Mouse (Mus musculus) embryonic facial prominence, embryonic 15.5 days (tissue): ENCODE measurements at regions not wholly inside any gene's neighbourhood (a gene's known extent, or its start where the extent isn't known, plus 50 kb on each side); places are given as distances from the start of the nearest gene placed in this dataset.

ENCODE experiments used
- ATAC-seq: fragments of 200-750 bp; cut with Nextera tagmentation; 2 replicates; pipeline ENCODE4 v1.8.0; 2017; ENCODE audit warnings: low read depth, moderate TSS enrichment; ENCODE audit not compliant: insufficient number of reproducible peaks, low FRiP score, low TSS enrichment
- H3K27ac ChIP-seq: fragments of 300-500 bp; sonication (generic); replicated peaks from 2 replicates; pipeline ENCODE4 v1.5.1; 2015; ENCODE audit warnings: mild to moderate bottlenecking, inconsistent platforms
- H3K27me3 ChIP-seq: fragments of 300-500 bp; sonication (generic); 2 replicates; pipeline ENCODE4 v1.6.1; 2015; ENCODE audit warnings: inconsistent platforms
- H3K36me3 ChIP-seq: fragments of 300-500 bp; sonication (generic); 2 replicates; pipeline ENCODE4 v1.6.1; 2015; ENCODE audit warnings: mild to moderate bottlenecking, inconsistent platforms
- H3K4me1 ChIP-seq: fragments of 300-500 bp; sonication (generic); 2 replicates; pipeline ENCODE4 v1.6.1; 2015; ENCODE audit warnings: inconsistent platforms
- H3K4me2 ChIP-seq: fragments of 300-500 bp; sonication (generic); replicated peaks from 2 replicates; pipeline ENCODE4 v1.6.1; 2015; ENCODE audit warnings: mild to moderate bottlenecking, inconsistent platforms
- H3K4me3 ChIP-seq: fragments of 300-500 bp; sonication (generic); replicated peaks from 2 replicates; pipeline ENCODE4 v1.5.1; 2015; ENCODE audit warnings: mild to moderate bottlenecking, inconsistent platforms
- H3K9ac ChIP-seq: fragments of 300-500 bp; sonication (generic); 2 replicates; pipeline ENCODE4 v1.6.1; 2015; ENCODE audit warnings: inconsistent platforms
- H3K9me3 ChIP-seq: fragments of 300-500 bp; sonication (generic); replicated peaks from 2 replicates; pipeline ENCODE4 v1.6.1; 2016; ENCODE audit warnings: inconsistent platforms
- WGBS: fragments of 180-500 bp; shearing (Covaris S2); methylation state at CpG from one replicate; pipeline ENCODE4 v1.1.7; 2015; 5-methylcytosine and 5-hydroxymethylcytosine counted together

DNA sequence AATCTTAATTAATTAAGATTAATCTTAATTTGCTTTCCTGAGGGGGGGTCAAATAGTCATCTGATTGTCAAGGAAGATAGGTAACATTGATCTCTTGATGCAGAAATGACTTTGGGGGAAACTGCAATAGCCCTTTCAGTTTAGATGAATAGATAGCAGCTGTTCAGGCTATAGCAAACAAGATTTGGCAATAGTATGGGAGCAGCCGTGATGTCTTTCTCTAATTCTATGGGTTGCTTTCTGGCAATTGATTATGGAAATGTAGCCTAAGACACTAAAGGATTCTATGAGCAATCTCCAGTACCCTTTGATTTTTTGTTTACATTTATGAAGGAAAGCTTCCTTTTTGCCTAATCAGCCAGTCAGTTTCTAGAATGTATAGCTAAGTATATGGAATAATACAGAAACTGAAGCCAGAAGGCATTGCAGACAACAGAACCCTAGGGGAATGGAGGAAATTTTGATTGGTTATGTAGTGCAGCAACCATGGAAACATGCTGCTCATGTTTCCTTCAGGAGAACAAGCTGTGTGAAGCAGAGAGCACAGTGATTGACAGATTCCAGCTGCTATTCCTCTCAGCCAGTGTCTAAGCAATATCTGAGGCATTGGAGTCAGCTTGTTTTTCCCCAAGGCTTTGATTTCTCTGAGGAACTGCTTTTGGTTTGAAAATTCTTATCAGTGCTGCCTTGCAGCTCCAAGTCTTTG, 608.7 kb upstream of the Cypt1 start:
- no peak overlapping the region for H3K9ac ChIP-seq
- no peaks in the 10 kb centered on the region for H3K36me3 ChIP-seq
- no peak overlapping the region for H3K4me3 ChIP-seq
- no peaks in the 10 kb centered on the region for H3K9me3 ChIP-seq
- H3K4me1 ChIP-seq = no peaks in the 10 kb centered on the region
- peak; percentile 54; the same call in 1 of the 2 replicates for ATAC-seq
- no peak overlapping the region for H3K27ac ChIP-seq
- 41% methylated on average over 1 of the region's 1 CpGs for WGBS
- H3K4me2 ChIP-seq = no peak overlapping the region
- H3K27me3 ChIP-seq = no peaks in the 10 kb centered on the region
